Mouse (Mus musculus): ENCODE results near the gene Tmem161b. TPM values are rescaled to one million over a fixed set of nuclear protein-coding genes. Genes with fewer than 3 reads are reported as not detected.
"Not testable (repeated sequence)": the region's sequence is repeated elsewhere in the genome, so short reads cannot be mapped to it uniquely, and the experiment has no call there.

Tmem161b gene
- total RNA-seq (2021): 1 to 10 TPM; 9.1 to 9.6 TPM
- long read RNA-seq, experiment 1, partial matches to known transcripts: 0 of 6 reads
- long read RNA-seq, experiment 1, other reads (novel, unspliced or antisense): 3 of 6 reads
- long read RNA-seq, experiment 2, transcript Tmem161b-201 (12 exons, 2,857 nt): major isoform, 6 of 7 reads
- long read RNA-seq, experiment 2, partial matches to known transcripts: 0 of 7 reads
- long read RNA-seq, experiment 2, other reads (novel, unspliced or antisense): 1 of 7 reads

DNA sequence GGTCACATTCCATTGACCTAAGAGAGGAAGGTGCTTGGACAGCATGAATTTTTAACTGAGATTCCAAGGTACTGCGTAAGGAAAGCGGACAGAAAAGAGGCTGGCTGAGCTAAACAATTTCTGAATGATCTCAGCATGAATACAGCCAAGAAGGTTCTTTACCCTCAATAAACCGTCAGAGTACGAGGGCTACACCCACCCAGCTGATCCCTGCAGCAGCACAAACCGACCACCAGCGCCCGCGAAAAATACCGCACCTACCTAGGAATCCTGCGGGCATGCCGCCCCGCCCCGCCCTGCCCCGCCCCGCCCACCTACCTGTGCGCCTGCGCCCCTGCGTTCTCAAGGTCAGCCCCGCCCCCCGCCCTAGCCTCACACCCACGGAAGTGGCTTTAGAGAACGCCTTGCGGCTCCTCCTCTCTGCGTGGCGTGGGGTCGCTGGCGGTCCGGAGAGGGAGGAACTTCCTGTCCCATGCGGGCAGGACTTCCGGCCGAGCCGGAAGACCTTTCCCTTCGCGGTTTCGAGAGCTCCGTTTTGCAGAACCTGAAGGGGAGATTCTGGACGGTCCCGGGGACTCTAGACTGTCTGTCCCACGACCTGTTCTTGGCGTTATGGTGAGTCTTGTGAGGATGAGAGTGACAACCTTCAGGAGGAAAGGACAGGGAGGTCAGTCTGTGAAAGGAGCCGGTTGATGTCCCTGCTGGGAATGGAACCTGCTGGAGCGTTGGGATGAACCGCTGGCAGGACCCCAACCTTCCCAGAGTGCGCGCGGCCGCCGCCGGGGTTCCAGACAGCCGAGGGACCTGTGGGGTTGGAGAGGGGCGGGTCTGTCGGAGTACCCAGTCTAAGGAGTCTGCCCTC, at the start of gene Tmem161b:
Gene Tmem161b (plus strand): TSS at position 477 of the 862 bp plus-strand sequence.
- DNase-seq: peak; percentile 90
- intact Hi-C loops (cut with DNase I; ENCODE audit: low total_unique reads): no loop called here

DNA sequence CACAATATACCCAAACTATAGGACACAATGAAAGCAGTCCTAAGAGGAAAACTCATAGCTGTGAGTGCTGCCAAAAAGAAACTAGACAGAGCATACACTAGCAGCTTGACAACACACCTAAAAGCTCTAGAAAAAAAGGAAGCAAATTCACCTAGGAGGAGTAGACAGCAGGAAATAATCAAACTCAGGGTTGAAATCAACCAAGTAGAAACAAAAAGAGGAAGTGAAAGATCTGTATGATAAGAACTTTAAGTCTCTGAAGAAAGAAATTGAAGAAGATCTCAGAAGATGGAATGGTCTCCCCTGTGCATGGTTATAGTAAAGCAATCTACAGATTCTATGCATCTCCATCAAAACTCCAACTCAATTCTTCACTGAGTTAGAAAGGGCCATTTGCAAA, 36.3 kb upstream of the Tmem161b start:
- intact Hi-C loops (cut with DNase I; ENCODE audit: low total_unique reads); DNase-seq: not testable (repeated sequence)

DNA sequence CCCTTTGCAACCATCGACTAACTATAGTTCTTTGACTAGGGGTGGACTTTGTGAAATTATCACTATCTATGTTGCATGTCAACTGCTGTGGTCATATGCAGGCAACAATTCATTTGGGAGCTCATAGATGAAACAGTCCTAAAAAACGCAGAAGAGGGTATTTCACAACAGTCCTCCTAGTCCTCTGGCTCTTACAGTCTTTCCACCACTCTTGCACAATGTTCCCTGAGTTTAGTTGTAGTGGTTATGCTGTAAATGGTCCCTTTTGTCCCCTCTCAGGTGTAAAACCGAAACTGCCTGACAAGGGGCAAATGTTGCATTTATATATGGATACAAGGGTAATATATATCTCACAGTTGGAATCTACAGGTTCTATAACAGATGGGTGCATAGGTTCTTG, 29.4 kb upstream of the Tmem161b start:
- DNase-seq: no peak
- intact Hi-C loops (cut with DNase I; ENCODE audit: low total_unique reads): no loop called here

GRCm38 (mm10) chr13:84222682-84222992, 541 bp downstream of the Tmem161b start:
- intact Hi-C loops (cut with DNase I; ENCODE audit: low total_unique reads): no loop called here
- DNase-seq: no peak

DNA sequence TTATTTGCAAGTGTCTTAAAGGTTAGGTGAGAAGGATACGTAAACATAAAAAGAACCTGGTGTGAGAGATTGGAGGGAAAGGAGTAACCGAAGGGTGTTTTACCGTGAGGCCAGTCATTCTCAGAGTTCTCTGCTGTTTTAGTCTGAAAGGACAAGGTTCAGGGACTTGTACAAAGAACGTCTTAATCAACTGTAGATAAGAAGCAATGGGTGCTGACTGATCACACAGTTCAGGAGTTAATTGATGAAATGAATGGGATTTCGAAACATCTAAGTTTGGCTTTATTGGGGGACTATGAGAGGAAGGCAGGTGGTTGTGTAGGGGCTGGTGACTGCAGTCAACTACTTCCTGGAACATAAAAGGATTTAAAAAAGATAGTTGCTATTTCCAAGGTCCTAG, 922 bp downstream of the Tmem161b start:
- intact Hi-C loops (cut with DNase I; ENCODE audit: low total_unique reads): no loop called here
- no peak for DNase-seq

GRCm38 (mm10) chr13:84234019-84234418, 11.9 kb downstream of the Tmem161b start:
- no peak for DNase-seq

GRCm38 (mm10) chr13:84236768-84237167, 14.7 kb downstream of the Tmem161b start:
- intact Hi-C loops (cut with DNase I; ENCODE audit: low total_unique reads): no loop called here
- no peak for DNase-seq

More at GRCm38 (mm10) chr13:84234019-84234418, 11.9 kb downstream of the Tmem161b start:
- intact Hi-C loops (cut with DNase I; ENCODE audit: low total_unique reads): no loop called here

GRCm38 (mm10) chr13:84238184-84238583, 16.1 kb downstream of the Tmem161b start:
- intact Hi-C loops (cut with DNase I; ENCODE audit: low total_unique reads): no loop called here
- DNase-seq: no peak

GRCm38 (mm10) chr13:84248065-84248464, 26.0 kb downstream of the Tmem161b start:
- DNase-seq: no peak
- intact Hi-C loops (cut with DNase I; ENCODE audit: low total_unique reads): no loop called here

GRCm38 (mm10) chr13:84251295-84251694, 29.2 kb downstream of the Tmem161b start:
- intact Hi-C loops (cut with DNase I; ENCODE audit: low total_unique reads): no loop called here
- DNase-seq: no peak

DNA sequence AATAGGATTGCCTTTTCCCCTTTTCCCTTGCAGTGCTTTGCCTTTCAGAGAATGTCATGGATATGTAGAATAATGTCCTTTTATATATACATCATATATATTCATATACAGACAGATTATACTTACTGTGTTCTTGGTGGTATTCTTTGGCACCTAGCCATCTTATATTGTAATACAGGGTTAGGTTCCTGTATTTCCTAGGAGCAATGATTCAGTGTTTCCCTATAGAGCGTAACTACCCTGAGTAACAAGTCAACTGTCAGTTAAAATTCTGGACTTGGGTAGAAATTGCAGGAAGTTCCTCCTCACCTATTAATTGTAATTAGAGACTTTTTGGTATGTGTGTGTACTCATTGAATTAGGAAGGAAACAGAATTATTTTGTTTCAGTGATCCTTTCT, 33.0 kb downstream of the Tmem161b start:
- intact Hi-C loops (cut with DNase I; ENCODE audit: low total_unique reads): no loop called here

DNA sequence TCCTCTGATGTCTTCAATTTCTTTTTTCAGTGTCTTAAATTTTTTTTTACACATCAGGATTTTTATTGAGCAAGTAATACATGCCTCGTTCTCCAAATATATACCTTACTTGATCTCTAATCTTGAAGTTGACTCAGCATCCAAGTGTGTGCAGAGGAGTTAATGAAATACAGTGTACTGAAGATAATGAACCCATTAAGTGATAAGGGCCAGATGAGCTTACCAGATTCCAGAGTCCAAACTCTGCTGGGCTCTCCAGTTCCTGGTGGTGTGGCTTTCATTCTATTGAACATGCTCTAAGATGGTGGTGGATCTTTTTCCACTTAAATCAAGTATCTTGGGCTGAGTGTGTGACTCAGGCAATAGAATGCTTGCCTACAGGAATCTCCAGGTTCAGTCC, 42.3 kb downstream of the Tmem161b start:
- intact Hi-C loops (cut with DNase I; ENCODE audit: low total_unique reads); DNase-seq: not testable (repeated sequence)

More for the DNA sequence above, 33.0 kb downstream of the Tmem161b start:
- no peak for DNase-seq

DNA sequence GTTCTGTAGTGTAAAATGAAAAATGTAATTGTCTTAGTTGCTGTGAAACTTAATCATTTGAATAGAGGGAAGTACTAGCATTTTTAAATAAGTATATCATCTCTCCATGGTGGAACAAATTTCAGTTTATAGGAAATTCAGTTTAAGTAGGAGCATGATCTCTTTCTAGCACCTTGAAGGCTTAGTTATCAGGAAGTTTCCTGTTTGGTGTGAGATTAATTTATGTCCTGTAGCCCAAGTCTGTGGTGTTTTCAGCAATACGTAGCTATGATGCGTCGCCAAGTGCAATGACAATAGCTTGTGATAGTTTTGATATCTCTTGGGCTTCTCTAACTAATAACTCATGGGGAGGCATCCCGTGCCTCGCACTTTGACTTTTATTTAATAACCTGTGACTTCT, 54.1 kb downstream of the Tmem161b start:
- no peak for DNase-seq
- intact Hi-C loops (cut with DNase I; ENCODE audit: low total_unique reads): no loop called here

DNA sequence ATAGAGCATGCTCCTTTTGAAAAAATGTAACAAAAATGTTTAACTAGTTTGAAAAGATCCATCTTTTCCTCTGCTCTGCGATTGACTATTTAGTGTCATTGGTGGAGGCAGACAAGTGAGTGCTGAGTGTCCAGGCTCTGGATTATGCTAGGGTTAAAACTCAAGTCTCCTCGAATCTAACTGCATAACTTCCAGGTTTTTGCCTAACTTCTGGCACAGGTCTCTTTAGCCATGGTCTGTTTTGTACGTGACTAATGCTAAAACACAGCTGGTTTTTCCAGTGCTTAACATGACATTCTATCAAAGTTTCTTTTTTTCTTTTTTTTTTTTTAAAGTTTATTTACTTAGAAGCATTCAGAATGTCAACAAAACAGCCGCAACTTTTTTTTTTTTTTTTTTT, 58.3 kb downstream of the Tmem161b start:
- intact Hi-C loops (cut with DNase I; ENCODE audit: low total_unique reads): no loop called here
- no peak for DNase-seq

GRCm38 (mm10) chr13:84282966-84283365, 60.9 kb downstream of the Tmem161b start:
- intact Hi-C loops (cut with DNase I; ENCODE audit: low total_unique reads): no loop called here
- DNase-seq: no peak

DNA sequence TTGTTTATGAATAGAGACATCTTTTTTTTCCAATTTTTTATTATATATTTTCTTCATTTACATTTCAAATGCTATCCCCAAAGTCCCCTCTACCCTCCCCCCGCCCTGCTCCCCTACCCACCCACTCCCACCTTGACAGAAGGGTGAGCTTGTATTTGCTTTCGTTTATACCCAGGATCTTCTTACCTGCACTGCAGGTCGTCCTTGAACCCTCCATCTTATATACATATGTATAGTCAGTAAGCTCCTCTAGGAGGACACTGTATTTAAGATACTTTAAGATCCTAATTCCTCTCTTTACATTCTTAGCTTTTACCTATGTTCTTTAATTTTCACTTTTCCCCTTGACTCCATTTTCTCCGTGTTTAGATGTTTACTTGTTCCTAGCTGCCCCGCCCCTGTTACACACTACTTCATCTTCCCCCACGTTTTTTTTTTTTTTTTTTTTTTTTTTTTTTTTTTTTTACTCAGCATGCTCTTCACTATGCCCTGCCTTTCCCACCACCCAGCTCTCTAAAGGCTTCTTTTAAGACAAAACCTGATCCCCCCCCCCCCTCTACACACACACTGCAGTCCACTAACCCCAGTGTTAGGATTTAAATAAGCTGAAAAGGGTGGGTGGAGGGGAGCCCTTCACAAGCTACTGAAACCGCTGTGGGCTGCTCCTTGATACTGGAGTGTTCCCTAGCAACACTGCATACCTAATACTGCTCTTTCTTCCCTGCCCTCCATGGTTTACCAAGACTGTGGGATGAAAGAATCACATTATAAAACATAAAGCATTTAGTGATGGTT, 62.9 kb downstream of the Tmem161b start:
- DNase-seq: no peak
- intact Hi-C loops (cut with DNase I; ENCODE audit: low total_unique reads): no loop called here

- intact Hi-C loops (cut with DNase I; ENCODE audit: low total_unique reads): no loop called here
- no peak for DNase-seq
Measured at GRCm38 (mm10) chr13:84285559-84285945, 63.5 kb downstream of the Tmem161b start.

GRCm38 (mm10) chr13:84299445-84300053, 77.5 kb downstream of the Tmem161b start:
- no peak for DNase-seq
- intact Hi-C loops (cut with DNase I; ENCODE audit: low total_unique reads): no loop called here

GRCm38 (mm10) chr13:84343272-84343671, 121.2 kb downstream of the Tmem161b start:
- no peak for DNase-seq
- intact Hi-C loops (cut with DNase I; ENCODE audit: low total_unique reads): loop anchor here (10.0 kb wide), 1 partner anchor 628 kb away; no protein-coding TSS in a partner anchor

All from gastrocnemius, postnatal 14 days (tissue).